Mouse (Mus musculus) forebrain, embryonic 11.5 days (tissue): ENCODE data around the gene Pdcd11. TPM values are rescaled to one million over a fixed set of nuclear protein-coding genes. Genes with fewer than 3 reads are reported as not detected.
A peak's percentile ranks its signal among the peaks of the same experiment; 100 is the strongest.

ENCODE experiments used
- ATAC-seq: fragments of 200-750 bp; cut with Nextera tagmentation; replicated peaks from 2 replicates; pipeline ENCODE4 v1.8.0; 2017; ENCODE audit warnings: moderate TSS enrichment; ENCODE audit not compliant: low FRiP score
- DNase-seq: peaks from one replicate; pipeline ENCODE4 v3.0.0-alpha.2; 2017; ENCODE audit warnings: low spot score
- H3K27ac ChIP-seq: fragments of 300-500 bp; sonication (generic); 2 replicates; pipeline ENCODE4 v1.5.1; 2014; ENCODE audit warnings: low read depth, low read length
- H3K27me3 ChIP-seq: fragments of 300-500 bp; sonication (generic); 2 replicates; pipeline ENCODE4 v1.6.1; 2014; ENCODE audit warnings: mild to moderate bottlenecking, low read length, mixed read lengths; ENCODE audit not compliant: control insufficient read depth, insufficient read depth
- H3K36me3 ChIP-seq: fragments of 300-500 bp; sonication (generic); 2 replicates; pipeline ENCODE4 v1.6.1; 2014; ENCODE audit warnings: mild to moderate bottlenecking, low read length, moderate library complexity, mixed read lengths; ENCODE audit not compliant: control insufficient read depth, insufficient read depth
- H3K4me1 ChIP-seq: fragments of 300-500 bp; sonication (generic); replicated peaks from 2 replicates; pipeline ENCODE4 v1.6.1; 2014; ENCODE audit warnings: low read length, mixed read lengths; ENCODE audit not compliant: control insufficient read depth, insufficient read depth
- H3K4me2 ChIP-seq: fragments of 300-500 bp; sonication (generic); 2 replicates; pipeline ENCODE4 v1.6.1; 2014; ENCODE audit warnings: low read depth, mild to moderate bottlenecking, low read length, moderate library complexity, mixed read lengths; ENCODE audit not compliant: severe bottlenecking
- H3K4me3 ChIP-seq: fragments of 300-500 bp; sonication (generic); 2 replicates; pipeline ENCODE4 v1.5.1; 2014; ENCODE audit warnings: low read depth, low read length
- H3K9ac ChIP-seq: fragments of 300-500 bp; sonication (generic); 2 replicates; pipeline ENCODE4 v1.6.1; 2014; ENCODE audit warnings: low read length
- H3K9me3 ChIP-seq: fragments of 300-500 bp; sonication (generic); 2 replicates; pipeline ENCODE4 v1.6.1; 2016; ENCODE audit warnings: low read length, mixed read lengths; ENCODE audit not compliant: control insufficient read depth
- WGBS: fragments of 180-500 bp; shearing (Covaris S2); extraction: QIAGEN DNeasy Blood & Tissue Kit; methylation state at CpG from one replicate; pipeline ENCODE4 v1.1.7; 2014; 5-methylcytosine and 5-hydroxymethylcytosine counted together
- polyA plus RNA-seq: library from polyadenylated mRNA; unstranded; fragments of >200 nt; fragmentation: Nextera tagmentation; extraction: Ambion mirVana; gene quantifications from 2 replicates; pipeline ENCODE4 v1.2.1, GENCODE M21; 2014

Pdcd11 gene
- polyA plus RNA-seq, 1 experiment from 2014 or later: 13.0 TPM

DNA sequence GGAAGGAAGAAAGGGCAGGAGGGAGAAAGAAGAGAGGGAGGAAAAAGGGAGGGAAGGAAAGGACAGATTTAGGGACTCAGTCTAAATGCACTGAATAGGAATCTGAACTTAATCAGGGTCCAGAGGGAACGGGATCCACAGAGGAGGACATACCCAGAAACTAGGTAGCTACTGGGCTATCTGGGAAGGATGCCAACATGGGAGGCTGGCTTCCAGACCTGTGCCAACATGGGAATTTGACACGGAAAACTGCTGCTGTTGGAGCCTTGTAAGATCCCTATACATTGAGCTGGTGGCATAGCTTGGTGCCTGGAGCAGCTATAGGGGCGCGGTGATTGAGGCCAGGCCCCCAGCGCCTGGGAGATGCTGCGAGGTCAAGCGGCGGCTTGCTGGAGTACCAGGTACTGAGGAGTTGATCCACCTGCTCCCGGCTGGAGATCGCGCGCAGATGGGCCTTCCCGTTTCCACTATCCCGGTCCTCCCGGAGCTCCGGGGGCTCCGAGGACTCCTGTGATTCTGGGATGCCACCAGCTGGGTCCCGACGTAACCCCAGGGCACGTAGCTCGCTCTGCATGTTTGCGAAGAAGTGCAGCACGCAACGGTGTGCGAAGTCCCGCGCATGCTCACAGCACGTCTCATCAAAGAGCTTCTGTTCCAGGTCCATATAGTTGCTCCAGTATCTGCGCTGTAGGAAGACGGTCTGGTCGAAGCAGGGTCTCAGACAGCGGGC is 60.9 kb downstream of the Pdcd11 start:
- H3K36me3 ChIP-seq: no peaks in the 10 kb centered on the region
- 26% methylated on average over 32 of the region's 32 CpGs for WGBS
- H3K9me3 ChIP-seq: no peaks in the 10 kb centered on the region
- H3K9ac ChIP-seq: peak overlapping the region; percentile 55
- peak overlapping the region; percentile 21; the same call in 1 of the 2 replicates for H3K4me3 ChIP-seq
- H3K27ac ChIP-seq: no peak overlapping the region
- no peak for DNase-seq
- no peaks in the 10 kb centered on the region; the same call in 1 of the 2 replicates for H3K27me3 ChIP-seq
- no peak for ATAC-seq
- peaks cover 2% of the 10 kb centered on the region; the same call in 1 of the 2 replicates for H3K4me1 ChIP-seq
- H3K4me2 ChIP-seq: peak overlapping the region; percentile 58

DNA sequence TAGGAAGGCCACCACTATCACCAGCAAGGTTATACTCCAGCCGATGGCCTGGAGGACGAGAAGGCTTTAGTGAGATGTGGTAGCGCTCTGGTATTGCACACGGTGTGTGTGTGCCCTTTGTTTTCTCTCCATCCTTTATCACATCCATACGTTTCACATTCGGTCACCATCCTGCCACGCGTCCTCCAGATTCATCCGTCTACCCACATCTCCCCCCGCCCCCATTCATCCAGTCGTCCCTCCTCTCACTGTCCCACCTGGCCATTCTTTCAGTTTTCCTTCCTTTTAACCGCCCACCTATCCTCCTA is 61.4 kb downstream of the Pdcd11 start:
- Histone ChIP-seq H3K4me2 (peak overlapping the region; percentile 58), H3K4me1 (peaks cover 2% of the 10 kb centered on the region; the same call in 1 of the 2 replicates), H3K9ac (peak overlapping the region; percentile 55), H3K9me3 (no peaks in the 10 kb centered on the region), H3K27ac (no peak overlapping the region), H3K4me3 (peak overlapping the region; percentile 21; the same call in 1 of the 2 replicates), H3K36me3 (no peaks in the 10 kb centered on the region), H3K27me3 (no peaks in the 10 kb centered on the region; the same call in 1 of the 2 replicates)
- WGBS: 62% methylated on average over 12 of the region's 12 CpGs
- ATAC-seq (no peak), DNase-seq (no peak)

DNA sequence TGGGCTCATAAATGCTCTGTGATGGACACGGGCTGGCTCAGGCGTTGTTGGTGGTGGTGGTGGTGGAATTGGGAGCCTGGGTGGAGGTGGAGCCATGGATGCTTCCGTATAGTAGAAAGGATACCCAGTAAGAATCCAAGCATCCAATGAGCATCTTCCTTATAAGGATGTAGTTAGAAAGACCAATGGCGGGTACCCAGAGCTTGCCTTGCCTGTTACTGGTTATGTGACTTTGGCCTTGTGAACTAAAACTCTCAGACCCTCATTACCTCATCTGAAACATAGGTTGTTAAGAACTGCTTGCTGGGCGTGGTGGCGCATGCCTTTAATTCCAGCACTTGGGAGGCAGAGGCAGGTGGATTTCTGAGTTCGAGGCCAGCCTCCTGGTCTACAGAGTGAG is 63.2 kb downstream of the Pdcd11 start:
- Histone ChIP-seq H3K9me3 (no peaks in the 10 kb centered on the region), H3K27me3 (no peaks in the 10 kb centered on the region; the same call in 1 of the 2 replicates), H3K4me2 (no peak overlapping the region), H3K27ac (no peak overlapping the region), H3K36me3 (no peaks in the 10 kb centered on the region), H3K4me1 (peaks cover 2% of the 10 kb centered on the region; the same call in 1 of the 2 replicates), H3K4me3 (no peak overlapping the region), H3K9ac (no peak overlapping the region)
- no peak for DNase-seq
- 90% methylated on average over 7 of the region's 7 CpGs for WGBS
- no peak for ATAC-seq

DNA sequence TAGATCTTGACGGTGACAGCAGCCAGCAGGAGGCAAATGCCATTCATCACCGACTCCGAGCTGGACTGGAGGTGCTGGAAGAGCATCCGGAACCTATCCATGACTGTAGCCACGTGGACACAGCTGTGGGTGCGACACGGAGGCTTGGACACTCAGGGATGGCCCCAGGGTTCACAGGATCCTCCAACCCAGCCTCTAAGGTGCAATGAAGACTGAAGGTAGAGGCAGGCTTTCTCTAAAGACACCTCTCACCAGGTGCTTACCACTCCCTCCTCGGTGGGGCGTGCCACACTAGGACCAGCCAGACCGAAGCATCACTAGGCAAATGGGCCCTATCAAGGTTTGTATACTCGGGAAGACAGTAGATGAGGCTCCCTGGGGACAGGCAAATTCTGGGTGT is 67.1 kb downstream of the Pdcd11 start, which contains the start of gene Calhm3:
TSS of gene Calhm3 (minus strand) at position 101 of the 400 bp plus-strand sequence.
- no peak within 1 kb of the TSS for H3K4me3 ChIP-seq
- DNase-seq (no peak), ATAC-seq (no peak)
- no peaks in the 10 kb centered on the region for H3K9me3 ChIP-seq
- no peak within 1 kb of the TSS for H3K4me2 ChIP-seq
- H3K9ac ChIP-seq: no peak within 1 kb of the TSS
- H3K4me1 ChIP-seq: no peaks in the 10 kb centered on the region
- no peaks in the 10 kb centered on the region for H3K36me3 ChIP-seq
- H3K27me3 ChIP-seq: no peaks in the 10 kb centered on the region
- no peak within 1 kb of the TSS for H3K27ac ChIP-seq
- 88% methylated on average over 11 of the region's 11 CpGs for WGBS

DNA sequence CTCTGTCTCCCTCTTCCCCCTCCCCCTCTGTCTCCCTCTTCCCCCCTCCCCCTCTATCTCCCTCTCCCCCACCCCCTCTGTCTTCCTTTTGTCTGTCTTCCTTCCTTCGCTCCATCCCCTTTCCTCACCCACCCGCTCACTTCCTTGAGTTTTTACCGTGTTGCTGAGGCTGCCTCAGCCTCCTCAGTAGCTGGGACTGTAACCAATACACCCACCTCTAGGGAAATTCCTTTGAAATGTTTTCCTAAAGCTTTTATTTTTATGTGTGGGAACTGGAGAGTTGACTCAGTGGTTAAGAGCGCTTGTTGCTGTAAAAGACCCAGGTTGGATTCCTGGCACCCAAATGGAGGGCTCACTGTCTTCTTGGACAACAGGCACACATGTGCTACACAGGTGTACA is 71.1 kb downstream of the Pdcd11 start:
- 66% methylated on average over 4 of the region's 4 CpGs for WGBS
- H3K9ac ChIP-seq: no peak overlapping the region
- no peaks in the 10 kb centered on the region for H3K9me3 ChIP-seq
- no peak for DNase-seq
- H3K4me3 ChIP-seq: no peak overlapping the region
- ATAC-seq: no peak
- no peak overlapping the region for H3K27ac ChIP-seq
- H3K4me1 ChIP-seq: no peaks in the 10 kb centered on the region
- H3K27me3 ChIP-seq: no peaks in the 10 kb centered on the region
- no peaks in the 10 kb centered on the region for H3K36me3 ChIP-seq
- no peak overlapping the region for H3K4me2 ChIP-seq

DNA sequence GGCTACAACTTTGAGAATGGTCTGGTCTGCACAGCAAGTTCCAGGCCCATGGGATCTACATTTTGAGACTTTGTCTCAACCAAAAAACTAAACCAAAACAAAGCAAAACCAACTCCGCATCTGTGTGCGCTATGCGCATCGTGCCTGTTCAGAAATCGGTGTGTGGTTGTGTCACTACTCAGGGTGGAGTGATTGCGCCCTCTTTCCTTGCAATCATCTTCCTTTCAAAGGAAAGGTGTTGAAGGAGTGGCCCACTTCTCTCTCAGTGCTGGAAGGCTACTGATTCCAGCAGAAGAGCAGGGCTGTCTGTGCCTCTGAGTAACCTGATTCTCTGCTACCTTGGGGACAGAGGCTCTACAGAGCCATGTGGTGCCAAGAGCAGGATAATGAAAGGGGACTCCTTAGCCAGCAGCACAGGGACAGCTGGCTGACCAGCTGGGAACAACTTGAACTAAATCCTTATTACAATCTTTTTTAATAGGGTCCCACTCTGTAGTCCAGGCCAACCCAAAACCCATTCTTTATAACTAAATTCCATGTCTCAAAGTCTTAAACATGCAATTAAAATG is 72.7 kb downstream of the Pdcd11 start:
- Histone ChIP-seq H3K4me3 (no peak overlapping the region), H3K4me2 (no peak overlapping the region), H3K9ac (no peak overlapping the region), H3K36me3 (no peaks in the 10 kb centered on the region), H3K27me3 (no peaks in the 10 kb centered on the region), H3K4me1 (no peaks in the 10 kb centered on the region), H3K9me3 (no peaks in the 10 kb centered on the region), H3K27ac (no peak overlapping the region)
- DNase-seq: no peak
- 93% methylated on average over 6 of the region's 6 CpGs for whole genome bisulfite sequencing
- no peak for ATAC-seq

DNA sequence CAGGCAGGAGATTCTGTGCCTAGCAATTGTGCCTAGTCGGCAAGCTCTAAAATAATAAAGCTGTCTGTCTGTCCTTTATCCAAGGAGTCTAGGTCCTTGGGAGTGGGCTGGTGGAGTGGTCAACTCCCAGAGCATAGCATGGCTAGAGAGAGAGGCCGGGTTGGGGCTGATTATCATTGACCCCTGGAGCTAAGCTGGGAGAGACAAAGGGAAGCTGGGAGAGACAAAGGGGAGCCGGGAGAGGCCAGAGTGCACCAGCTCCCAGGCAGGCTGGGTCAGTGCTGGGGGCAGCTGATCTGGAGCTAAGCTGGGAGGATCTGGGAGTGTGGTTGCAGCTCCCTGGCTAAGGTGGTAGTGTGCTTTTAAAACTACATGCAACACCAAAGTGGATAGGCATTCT is 76.2 kb downstream of the Pdcd11 start:
- H3K4me3 ChIP-seq: no peak overlapping the region
- H3K36me3 ChIP-seq: no peaks in the 10 kb centered on the region
- WGBS: 13% methylated on average over 3 of the region's 3 CpGs
- no peak overlapping the region for H3K9ac ChIP-seq
- H3K4me2 ChIP-seq: no peak overlapping the region
- no peak overlapping the region for H3K27ac ChIP-seq
- ATAC-seq: no peak
- H3K27me3 ChIP-seq: no peaks in the 10 kb centered on the region
- no peaks in the 10 kb centered on the region for H3K4me1 ChIP-seq
- DNase-seq: no peak
- no peaks in the 10 kb centered on the region for H3K9me3 ChIP-seq

DNA sequence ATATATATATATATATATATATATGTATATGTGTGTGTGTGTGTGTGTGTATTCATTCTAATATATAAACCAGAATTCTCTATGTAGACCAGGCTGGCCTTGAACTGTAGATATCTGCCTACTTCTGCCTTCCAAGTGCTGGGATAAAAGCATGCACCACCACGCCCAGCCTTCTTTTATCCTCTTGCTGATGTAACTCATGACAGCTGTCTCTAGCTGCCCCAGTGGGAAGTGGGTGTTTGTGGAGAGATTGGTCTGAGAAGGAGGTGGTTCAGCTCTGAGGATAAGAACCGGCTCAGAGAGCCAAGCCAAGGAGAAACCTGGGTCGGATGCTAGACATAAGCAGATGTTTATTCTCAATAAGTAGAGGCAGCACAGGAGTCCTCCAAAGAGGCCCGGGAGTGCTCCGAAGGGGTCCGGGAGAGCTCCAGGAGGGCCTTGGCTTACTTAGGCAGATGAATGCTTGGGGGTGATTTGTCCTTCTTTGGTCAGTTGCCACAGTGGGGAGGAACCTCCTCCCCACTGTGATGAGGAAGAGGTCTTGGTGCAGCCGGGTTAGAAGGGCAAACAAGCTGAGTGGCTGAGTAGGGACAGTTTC is 77.1 kb downstream of the Pdcd11 start:
- no peak for DNase-seq
- no peak for ATAC-seq
- no peaks in the 10 kb centered on the region for H3K36me3 ChIP-seq
- no peak overlapping the region for H3K4me3 ChIP-seq
- H3K9me3 ChIP-seq: no peaks in the 10 kb centered on the region
- H3K9ac ChIP-seq: no peak overlapping the region
- no peak overlapping the region for H3K4me2 ChIP-seq
- H3K27me3 ChIP-seq: no peaks in the 10 kb centered on the region
- H3K4me1 ChIP-seq: no peaks in the 10 kb centered on the region
- WGBS: 48% methylated on average over 7 of the region's 7 CpGs
- no peak overlapping the region for H3K27ac ChIP-seq
